Mouse (Mus musculus) thymus, postnatal 10 days (tissue): ENCODE data around the gene Chaf1b.

Source experiments
- DNase-seq, 2 experiments: peaks; one replicate each; pipeline ENCODE4 v3.0.0; 2021; ENCODE audit warnings: low spot score in 2 of 2

Chaf1b gene

DNA sequence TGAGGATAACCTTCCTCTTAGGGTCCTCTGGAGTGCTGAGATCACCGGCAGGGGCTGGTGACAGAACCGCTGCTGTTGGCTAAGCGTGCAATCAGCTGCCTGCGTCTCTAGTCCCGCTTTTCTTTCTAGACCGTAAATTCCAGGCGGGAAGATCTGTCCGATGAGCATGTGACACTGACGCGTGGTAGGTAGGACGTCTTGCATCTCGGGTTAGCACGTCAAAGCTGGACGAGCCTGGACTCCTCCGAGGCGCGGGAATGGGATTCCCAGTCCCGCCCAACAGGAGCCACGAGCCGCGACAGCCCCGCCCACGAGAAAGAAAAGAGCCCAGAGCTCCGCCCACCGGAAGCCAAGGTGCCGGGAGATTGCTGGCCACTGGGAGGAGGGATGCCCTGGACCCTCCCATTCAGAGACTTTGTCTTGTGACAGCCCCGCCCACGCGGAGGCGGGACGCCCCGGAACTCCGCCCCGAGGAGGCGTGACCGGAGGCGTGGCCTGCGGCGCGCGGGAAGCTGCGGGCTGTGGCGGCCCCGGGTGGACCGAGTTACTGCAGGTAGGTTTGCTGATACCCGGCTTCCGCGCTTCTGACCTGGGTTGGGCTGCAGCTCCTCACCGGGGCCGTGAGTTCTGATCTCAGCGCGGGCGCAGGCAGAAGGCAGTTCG is at the start of gene Chaf1b:
Chaf1b (plus strand) TSS at position 479 of the 663 bp plus-strand sequence.
- peak; percentile 95 to 98 for DNase-seq

DNA sequence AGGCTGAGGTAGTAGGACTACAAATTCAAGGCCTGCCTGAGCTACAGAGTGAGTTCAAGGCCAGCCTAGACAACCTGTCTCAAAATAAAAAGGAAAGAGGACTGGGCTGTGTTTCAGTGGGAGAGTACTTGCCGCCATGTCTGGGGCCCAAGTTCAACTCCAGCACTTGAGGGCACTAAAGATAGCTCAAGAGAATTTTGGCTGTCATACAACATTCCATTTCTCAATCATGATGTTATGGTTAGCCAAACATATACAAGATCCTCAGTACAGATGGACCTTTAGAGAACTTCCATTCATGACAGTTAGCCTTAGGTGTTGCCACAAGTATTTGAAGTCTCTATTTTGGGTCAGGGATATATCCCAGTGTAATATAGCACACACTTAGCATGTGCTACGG is 49.6 kb upstream of the Chaf1b start:
- no peak for DNase-seq

- DNase-seq = no peak
Measured at GRCm38 (mm10) chr16:93839049-93839448, 44.7 kb upstream of the Chaf1b start.

DNA sequence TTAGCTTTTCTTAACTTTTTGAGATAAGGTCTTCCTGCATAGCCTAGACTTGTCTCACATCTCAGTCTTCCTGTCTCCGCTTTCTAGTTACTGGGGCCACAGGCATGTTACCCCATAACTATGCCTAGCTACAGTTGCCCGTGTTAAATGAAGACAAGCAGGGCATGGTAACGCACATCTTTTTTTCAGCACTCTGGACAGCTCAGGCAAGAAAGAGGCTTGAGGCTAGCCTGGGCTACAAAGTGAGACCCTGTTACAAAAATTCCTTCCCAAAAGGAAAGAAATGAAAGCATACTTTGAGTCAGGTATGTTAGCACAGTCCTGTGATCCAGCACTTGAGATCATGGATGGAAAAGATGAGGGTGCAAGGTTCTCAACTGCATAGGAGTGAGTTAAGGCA is 33.2 kb upstream of the Chaf1b start:
- DNase-seq = no peak

- DNase-seq = no peak
Measured at GRCm38 (mm10) chr16:93859967-93860366, 23.7 kb upstream of the Chaf1b start.

DNA sequence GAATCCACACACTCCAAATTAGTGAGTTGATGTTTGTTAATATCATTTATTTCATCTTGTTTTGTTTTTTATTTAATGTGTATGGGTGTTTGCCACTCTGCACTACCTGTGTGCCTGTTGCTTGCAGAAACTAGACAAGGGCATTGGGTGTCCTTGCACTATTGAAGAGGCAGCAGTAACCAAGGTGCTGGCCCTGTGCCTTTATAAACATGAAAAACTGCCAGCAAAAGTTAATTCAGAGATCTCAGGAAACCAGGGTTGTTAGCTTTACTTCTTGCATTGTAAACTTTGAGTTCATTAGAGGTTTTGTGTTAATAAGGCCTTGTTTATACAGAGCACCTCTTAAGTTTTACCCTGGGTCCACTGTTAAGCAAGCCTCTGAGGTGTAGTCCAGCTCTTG is 23.0 kb upstream of the Chaf1b start:
- no peak for DNase-seq

- no peak for DNase-seq
Measured at GRCm38 (mm10) chr16:93874841-93875240, 8.9 kb upstream of the Chaf1b start.

DNA sequence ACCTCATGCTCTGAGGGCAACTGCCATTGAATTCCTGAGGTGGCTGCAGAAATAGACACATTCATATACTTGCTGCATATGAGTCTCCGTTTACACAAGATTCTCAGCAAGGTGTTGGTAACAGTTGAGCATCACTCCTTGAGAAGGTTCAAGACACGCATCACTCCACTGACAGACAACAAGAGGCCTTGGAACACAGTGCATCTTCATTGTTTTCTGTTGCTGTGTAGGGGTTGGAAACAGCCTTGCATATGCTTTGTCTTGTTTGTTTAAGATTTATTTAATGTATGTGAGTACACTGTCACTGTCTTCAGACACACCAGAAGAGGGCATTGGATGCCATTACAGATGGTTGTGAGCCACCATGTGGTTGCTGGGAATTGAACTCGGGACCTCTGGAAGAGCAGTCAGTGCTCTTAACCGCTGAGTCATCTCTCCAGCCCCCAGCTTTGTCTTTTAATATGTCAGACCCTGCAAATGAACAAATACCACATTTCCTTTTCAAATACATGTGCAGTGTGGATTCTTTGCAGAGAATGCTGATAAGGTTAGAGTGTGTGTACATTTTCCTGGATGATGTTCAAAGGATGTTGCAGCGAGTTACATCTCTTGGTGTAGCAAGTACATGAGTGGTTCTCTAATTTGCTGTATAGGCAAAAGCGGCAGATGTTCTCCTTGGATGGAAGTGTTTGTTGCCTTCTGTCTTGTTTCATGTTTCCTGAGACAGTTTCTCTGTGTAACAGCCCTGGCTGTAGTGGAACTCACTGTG is 5.9 kb upstream of the Chaf1b start:
- no peak for DNase-seq

DNA sequence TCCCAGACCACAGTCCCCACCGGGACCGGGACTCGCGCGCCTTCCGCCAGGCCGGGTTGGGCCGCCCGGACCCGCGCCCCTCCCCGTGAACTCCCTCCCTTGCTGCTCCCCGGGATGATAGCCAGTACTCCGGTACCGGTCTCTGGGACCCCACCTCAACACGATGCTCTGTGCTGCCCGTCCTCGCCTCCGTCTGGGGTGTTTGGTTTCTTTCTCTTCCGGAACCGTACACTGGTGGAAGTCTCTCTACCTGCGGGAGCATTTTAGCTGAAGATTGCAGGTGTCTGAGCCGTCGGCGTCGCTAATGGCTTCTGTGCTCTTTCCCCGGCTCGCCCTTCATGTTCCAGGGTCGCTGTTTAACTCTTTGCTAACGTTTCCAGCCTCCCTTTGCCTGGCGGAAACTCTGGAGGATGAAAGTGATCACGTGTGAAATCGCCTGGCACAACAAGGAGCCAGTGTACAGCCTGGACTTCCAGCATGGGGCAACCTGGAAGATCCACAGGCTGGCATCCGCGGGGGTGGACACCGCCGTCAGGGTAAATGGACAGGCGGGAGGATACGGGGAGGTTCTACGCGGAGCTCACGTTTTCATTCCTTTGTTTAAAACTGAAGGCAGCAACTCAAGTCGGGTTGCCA is 503 bp downstream of the Chaf1b start:
- DNase-seq = peak; percentile 6 to 33

DNA sequence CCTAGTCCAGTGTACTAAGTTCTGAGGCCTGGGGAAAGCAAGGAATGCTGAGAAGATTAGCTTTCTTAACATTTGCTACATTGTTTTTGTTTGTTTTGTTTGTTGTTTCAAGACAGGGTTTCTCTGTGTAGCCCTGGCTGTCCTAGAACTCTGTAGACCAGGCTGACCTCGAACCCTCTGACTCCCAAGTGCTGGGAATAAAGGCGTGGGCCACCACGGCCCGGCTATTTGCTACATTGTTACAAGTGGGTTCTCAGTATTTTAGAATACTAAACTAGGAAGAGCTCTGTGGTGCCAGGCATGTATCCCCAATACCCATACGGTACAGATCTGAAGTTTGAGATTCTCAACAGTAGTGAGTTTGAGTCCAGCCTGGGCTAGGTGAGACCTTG is 1.0 kb downstream of the Chaf1b start:
- DNase-seq = no peak

GRCm38 (mm10) chr16:93888481-93888880 is 4.8 kb downstream of the Chaf1b start:
- DNase-seq = no peak

DNA sequence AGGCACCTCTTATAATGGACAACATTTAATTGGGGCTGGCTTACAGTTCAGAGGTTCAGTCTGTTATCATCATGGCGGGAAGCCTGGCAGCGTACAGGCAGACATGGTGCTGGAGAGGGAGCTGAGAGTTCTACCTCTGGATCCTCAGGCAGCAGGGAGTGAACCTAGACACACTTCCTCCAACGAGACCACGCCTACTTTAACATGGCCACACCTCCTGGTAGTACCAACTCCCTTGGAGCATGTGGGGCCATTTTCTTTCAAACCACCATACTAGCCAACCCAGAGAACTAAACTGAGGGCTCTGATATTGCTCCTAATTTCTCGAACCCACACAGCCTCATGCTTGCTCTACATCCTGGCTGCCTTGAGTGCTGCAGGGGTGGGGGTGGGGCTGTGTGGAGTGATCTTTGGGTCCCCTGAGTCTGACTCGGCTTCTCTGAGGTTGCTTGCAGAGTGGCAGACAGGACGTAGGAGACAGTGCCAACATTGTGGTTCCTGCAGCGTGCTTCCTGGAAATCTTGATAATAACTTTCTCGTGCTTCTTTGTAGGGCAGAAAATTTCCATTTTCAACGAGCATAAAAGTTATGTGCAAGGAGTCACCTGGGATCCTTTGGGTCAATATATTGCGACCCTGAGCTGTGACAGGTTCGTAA is 7.4 kb downstream of the Chaf1b start:
- no peak for DNase-seq

GRCm38 (mm10) chr16:93893285-93893684 is 9.6 kb downstream of the Chaf1b start:
- no peak for DNase-seq

DNA sequence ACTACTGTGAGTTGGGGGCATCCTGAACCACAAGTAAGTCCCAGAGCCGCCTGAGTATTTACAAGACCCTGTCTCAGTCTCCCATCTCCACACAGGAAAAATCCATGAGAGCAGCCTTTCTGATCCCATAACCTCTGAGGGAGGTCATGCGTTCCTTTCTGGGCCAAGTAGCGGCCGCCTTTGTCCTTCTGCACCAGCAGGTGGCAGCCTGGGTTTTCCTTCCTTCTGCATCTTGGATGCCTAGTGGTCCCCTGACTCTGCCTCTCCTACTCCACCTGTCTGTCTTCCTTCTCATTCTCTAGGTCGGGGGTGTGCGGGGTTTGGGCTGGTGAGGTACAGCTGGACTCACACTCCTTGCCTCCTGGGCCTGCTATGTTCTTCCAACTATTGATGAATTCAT is 19.3 kb downstream of the Chaf1b start:
- DNase-seq = no peak

DNA sequence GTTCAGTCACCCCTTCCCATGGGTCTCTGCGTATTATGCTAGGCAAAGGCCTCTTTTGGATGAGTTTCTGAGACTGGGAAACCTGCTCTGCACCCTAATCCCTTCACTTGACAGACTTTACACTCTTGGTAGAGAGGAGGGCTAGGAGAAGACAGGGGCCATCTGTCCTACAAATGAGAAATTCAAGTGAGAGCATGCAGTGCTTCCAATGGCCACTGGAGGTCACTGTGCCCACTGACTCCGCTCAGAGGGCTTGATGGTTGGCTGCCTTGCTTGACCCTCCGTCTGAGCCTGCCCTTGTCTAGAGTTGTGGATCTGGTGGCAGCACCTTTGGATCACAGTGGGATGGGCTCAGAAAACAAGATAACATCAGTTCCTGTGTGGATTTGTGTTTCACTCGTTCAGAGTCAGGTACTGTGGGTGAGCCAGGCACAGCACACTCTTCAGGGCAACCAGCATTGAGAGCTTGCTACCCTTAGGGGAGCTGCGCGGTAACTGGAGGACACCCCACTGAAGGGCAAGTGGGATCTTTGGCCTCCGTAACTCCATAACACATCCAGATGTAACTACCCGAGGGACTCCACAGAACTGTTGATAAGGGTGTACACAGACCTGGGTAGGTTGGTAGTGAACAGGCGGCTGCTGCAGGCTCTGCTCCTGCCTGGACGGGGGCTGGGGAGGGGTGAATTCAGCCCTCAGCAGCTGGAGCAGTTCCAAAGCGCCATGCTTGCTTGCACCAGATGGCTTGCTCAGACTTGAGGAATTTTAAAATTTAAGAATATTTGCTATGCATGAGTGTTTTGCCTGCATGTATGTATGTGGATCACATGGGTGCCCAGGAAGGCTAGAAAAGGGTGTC is 22.7 kb downstream of the Chaf1b start:
- DNase-seq = peak; percentile 21 to 62

DNA sequence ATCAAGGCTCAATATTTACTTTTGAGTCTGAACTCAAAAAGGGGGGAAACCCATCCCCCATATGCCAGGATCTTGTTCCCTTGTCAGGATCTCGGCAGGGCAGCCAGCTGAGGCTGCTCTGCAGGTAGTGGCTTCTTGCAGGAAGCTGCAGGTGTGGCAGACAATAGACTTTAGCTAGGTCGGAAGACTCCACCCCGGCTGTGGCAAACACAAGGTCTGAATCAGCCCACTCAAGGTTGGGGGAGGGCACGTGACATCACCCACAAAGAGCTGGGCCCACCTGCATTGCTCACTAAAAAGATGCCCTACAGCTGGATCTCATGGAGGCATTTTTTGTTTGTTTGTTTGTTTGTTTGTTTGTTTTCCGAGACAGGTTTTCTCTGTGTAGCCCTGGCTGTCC is 24.1 kb downstream of the Chaf1b start:
- peak; percentile 53 to 73 for DNase-seq

GRCm38 (mm10) chr16:93908196-93908595 is 24.5 kb downstream of the Chaf1b start:
- DNase-seq = peak; percentile 39 to 58

DNA sequence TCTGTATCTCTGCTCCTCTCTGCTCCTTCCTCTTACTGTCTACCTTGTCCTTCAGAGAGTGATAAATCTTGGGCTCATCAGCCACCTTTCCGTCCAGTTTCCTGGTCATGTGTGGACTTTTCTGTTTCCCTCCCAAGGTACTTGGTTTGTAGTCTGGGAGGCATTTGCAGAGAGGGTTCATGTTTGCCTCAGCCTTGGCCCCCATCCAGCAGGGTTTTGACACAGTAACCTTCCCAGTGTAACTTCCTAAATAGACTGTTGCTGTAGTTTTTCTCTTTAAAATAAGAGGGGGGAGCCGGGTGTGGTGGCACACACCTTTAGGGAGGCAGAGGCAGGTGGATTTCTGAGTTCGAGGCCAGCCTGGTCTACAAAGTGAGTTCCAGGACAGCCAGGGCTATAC is 26.2 kb downstream of the Chaf1b start:
- no peak for DNase-seq

GRCm38 (mm10) chr16:93910735-93911665 is 27.3 kb downstream of the Chaf1b start:
- no peak for DNase-seq

DNA sequence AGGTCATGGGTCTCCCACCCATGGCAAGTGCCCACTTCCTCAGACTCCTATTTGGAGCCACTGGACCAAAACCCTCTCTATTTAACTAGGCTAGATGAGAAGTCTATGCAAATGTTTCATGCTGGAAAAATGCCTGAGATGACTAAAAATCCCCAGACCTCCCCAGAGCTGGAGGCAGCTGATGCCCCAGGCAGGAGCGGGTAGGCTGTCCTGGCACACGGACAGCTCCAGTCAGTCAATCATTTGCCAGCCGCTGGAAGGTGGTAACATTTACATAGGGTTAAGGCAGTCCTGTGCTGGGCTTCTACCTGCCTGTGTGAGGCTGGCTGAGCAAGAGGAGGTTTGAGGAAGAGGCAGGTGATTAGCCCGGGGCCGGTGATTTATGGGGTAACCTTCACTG is 28.5 kb downstream of the Chaf1b start:
- DNase-seq = no peak
